Mouse (Mus musculus): ENCODE results near the gene Lrrc3b. TPM values are rescaled to one million over a fixed set of nuclear protein-coding genes. Genes with fewer than 3 reads are reported as not detected.

Gene Lrrc3b
- polyA plus RNA-seq, 1 experiment from 2014 or later = 29.2 TPM

DNA sequence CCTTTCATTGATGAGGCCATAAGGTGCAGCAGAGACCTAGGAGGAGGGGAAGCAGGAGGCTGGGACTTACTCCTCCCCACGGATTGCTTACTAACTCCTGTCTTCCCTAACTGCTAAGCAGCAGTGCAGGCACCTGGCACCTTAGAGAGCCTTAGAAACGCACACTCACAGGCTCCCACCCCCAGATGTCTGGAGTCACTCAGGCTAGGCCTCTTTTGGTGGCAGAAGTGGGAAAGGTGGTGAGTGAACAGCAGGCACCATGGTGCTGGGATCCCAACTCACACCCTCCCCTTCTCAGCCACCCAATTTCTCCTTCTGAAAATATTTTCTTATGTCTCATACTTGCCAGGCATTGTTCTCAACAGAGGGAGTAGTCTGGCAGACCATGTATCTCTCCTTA, 55.7 kb downstream of the Lrrc3b start:
- ATAC-seq (ENCODE audit: low FRiP score) = no peak
- no peak overlapping the region for H3K4me2 ChIP-seq
- 50% methylated on average over 2 of the region's 2 CpGs for WGBS
- no peak overlapping the region for H3K27ac ChIP-seq (replicated peaks)
- H3K4me3 ChIP-seq (replicated peaks) = no peak overlapping the region
- no peaks in the 10 kb centered on the region for H3K27me3 ChIP-seq (replicated peaks)
- no peak overlapping the region for H3K9ac ChIP-seq (replicated peaks)
- H3K4me1 ChIP-seq = no peaks in the 10 kb centered on the region
- H3K36me3 ChIP-seq = no peaks in the 10 kb centered on the region
- no peaks in the 10 kb centered on the region for H3K9me3 ChIP-seq (replicated peaks)

DNA sequence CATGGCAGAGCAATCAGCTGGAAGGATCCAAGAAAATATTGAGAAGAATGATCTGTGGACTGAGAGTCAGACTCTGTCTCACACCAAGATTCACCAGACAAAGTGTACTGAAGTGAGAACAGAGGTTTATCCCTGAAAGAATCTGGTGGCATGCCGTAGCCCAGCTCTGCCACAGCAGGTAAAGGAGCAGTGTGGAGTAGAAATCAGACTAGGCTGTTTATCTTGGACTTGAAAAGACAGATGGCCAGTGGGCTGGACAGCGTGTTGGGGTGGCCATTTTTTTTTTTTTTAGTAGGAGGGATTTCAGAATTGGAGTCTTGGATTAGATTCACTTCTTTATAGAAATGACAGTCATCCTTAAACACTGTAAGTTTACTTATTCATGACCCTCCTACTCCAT, 61.4 kb downstream of the Lrrc3b start:
- H3K4me2 ChIP-seq = no peak overlapping the region
- no peaks in the 10 kb centered on the region for H3K36me3 ChIP-seq
- H3K27me3 ChIP-seq (replicated peaks) = no peaks in the 10 kb centered on the region
- ATAC-seq (ENCODE audit: low FRiP score) = no peak
- H3K9ac ChIP-seq (replicated peaks) = no peak overlapping the region
- 86% methylated on average over 2 of the region's 2 CpGs for WGBS
- no peak overlapping the region for H3K4me3 ChIP-seq (replicated peaks)
- no peaks in the 10 kb centered on the region for H3K4me1 ChIP-seq
- H3K27ac ChIP-seq (replicated peaks) = no peak overlapping the region
- H3K9me3 ChIP-seq (replicated peaks) = no peaks in the 10 kb centered on the region

- no peak overlapping the region for H3K4me3 ChIP-seq (replicated peaks)
- no peaks in the 10 kb centered on the region for H3K27me3 ChIP-seq (replicated peaks)
- 94% methylated on average over 1 of the region's 1 CpGs for WGBS
- no peak overlapping the region for H3K9ac ChIP-seq (replicated peaks)
- no peak overlapping the region for H3K27ac ChIP-seq (replicated peaks)
- H3K9me3 ChIP-seq (replicated peaks) = no peaks in the 10 kb centered on the region
- no peaks in the 10 kb centered on the region for H3K4me1 ChIP-seq
- H3K36me3 ChIP-seq = no peaks in the 10 kb centered on the region
- ATAC-seq (ENCODE audit: low FRiP score) = no peak
- H3K4me2 ChIP-seq = no peak overlapping the region
Measured at GRCm38 (mm10) chr14:15376786-15377185, 62.0 kb downstream of the Lrrc3b start.

DNA sequence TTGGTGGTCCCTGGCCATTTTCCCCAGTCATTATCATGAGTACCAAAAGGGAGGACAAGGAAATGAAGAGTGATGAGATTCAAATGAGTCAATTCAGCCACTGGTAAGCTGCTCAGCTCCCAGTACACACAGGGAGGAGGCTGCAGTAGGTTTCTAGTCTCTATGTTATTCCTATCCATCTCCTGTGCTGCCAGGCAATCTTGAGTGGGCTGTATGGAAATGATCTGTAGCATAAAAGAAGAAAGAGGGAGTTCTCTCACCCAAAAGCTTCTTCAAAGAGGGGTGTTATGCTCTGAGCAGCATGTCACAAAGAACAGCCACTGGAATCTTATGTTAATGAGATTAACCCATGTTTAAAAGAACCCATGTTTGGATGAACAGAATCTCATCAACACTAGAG, 64.5 kb downstream of the Lrrc3b start:
- Histone ChIP-seq H3K36me3 (no peaks in the 10 kb centered on the region), H3K4me1 (no peaks in the 10 kb centered on the region), H3K27me3 (replicated peaks) (no peaks in the 10 kb centered on the region), H3K9me3 (replicated peaks) (no peaks in the 10 kb centered on the region), H3K9ac (replicated peaks) (no peak overlapping the region), H3K4me3 (replicated peaks) (no peak overlapping the region), H3K4me2 (no peak overlapping the region), H3K27ac (replicated peaks) (no peak overlapping the region)
- no peak for ATAC-seq (ENCODE audit: low FRiP score)

GRCm38 (mm10) chr14:15372985-15373384, 65.8 kb downstream of the Lrrc3b start:
- ATAC-seq (ENCODE audit: low FRiP score) = no peak
- WGBS = 66% methylated on average over 1 of the region's 1 CpGs
- Histone ChIP-seq H3K9me3 (replicated peaks) (no peaks in the 10 kb centered on the region), H3K27ac (replicated peaks) (no peak overlapping the region), H3K4me3 (replicated peaks) (no peak overlapping the region), H3K9ac (replicated peaks) (no peak overlapping the region), H3K27me3 (replicated peaks) (no peaks in the 10 kb centered on the region), H3K4me2 (no peak overlapping the region), H3K4me1 (no peaks in the 10 kb centered on the region), H3K36me3 (no peaks in the 10 kb centered on the region)

GRCm38 (mm10) chr14:15365045-15365444, 73.7 kb downstream of the Lrrc3b start:
- H3K27me3 ChIP-seq (replicated peaks) = no peaks in the 10 kb centered on the region
- WGBS = 96% methylated on average over 6 of the region's 6 CpGs
- no peaks in the 10 kb centered on the region for H3K4me1 ChIP-seq
- H3K4me3 ChIP-seq (replicated peaks) = no peak overlapping the region
- H3K27ac ChIP-seq (replicated peaks) = no peak overlapping the region
- no peak overlapping the region for H3K4me2 ChIP-seq
- no peak overlapping the region for H3K9ac ChIP-seq (replicated peaks)
- H3K9me3 ChIP-seq (replicated peaks) = no peaks in the 10 kb centered on the region
- H3K36me3 ChIP-seq = no peaks in the 10 kb centered on the region
- no peak for ATAC-seq (ENCODE audit: low FRiP score)

DNA sequence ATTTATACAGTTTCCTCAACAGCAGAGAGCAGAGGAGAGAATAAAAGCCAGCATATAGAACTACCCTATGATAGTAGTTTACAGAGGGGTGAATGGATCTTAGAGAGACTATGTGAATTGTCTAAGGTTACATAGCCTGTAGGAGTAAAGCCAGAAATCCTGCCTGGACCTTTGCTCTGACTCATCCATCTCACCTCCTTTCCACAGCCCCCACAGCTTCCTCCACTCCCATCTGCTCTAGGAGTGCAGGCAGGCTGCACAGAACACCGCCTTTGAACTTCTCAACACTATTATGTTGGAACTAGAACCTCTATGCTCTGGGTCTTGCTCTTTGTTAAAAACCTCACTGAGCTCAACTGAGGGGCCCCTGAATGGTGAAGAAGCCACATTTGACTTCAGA, 78.9 kb downstream of the Lrrc3b start:
- Histone ChIP-seq H3K36me3 (no peaks in the 10 kb centered on the region), H3K27ac (replicated peaks) (no peak overlapping the region), H3K9ac (replicated peaks) (no peak overlapping the region), H3K27me3 (replicated peaks) (no peaks in the 10 kb centered on the region), H3K4me2 (no peak overlapping the region), H3K4me1 (no peaks in the 10 kb centered on the region), H3K9me3 (replicated peaks) (no peaks in the 10 kb centered on the region), H3K4me3 (replicated peaks) (no peak overlapping the region)
- no peak for ATAC-seq (ENCODE audit: low FRiP score)
- WGBS = 90% methylated on average over 1 of the region's 1 CpGs

GRCm38 (mm10) chr14:15359134-15359533, 79.7 kb downstream of the Lrrc3b start:
- Histone ChIP-seq H3K27me3 (replicated peaks) (no peaks in the 10 kb centered on the region), H3K9ac (replicated peaks) (no peak overlapping the region), H3K4me1 (no peaks in the 10 kb centered on the region), H3K4me3 (replicated peaks) (no peak overlapping the region), H3K36me3 (no peaks in the 10 kb centered on the region), H3K9me3 (replicated peaks) (no peaks in the 10 kb centered on the region), H3K4me2 (no peak overlapping the region), H3K27ac (replicated peaks) (no peak overlapping the region)
- peak; percentile 69; the same call in 1 of the 2 replicates for ATAC-seq (ENCODE audit: low FRiP score)
- 51% methylated on average over 3 of the region's 3 CpGs for WGBS

GRCm38 (mm10) chr14:15355512-15355911, 83.3 kb downstream of the Lrrc3b start:
- WGBS = 20% methylated on average over 3 of the region's 3 CpGs
- no peak for ATAC-seq (ENCODE audit: low FRiP score)

DNA sequence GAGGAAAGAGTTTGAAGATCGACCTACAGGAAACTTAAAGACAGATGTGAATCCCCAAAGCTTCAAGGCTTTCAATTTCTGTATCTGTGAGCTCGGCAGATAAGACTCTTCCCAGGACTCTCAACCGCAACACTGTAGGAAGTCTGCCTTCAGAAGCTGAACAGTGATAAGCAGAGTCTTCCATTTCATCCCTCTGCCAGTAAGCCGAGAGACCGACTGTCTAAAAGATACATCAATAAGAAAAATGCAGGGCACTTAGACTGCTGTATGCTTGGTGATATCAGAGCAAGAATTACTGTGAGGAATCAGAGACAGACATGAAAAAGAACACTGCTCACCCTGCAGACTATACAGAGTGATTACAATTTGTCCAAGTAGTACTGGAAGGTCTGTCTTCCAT, 84.5 kb downstream of the Lrrc3b start:
- Histone ChIP-seq H3K9ac (replicated peaks) (no peak overlapping the region), H3K27me3 (replicated peaks) (no peaks in the 10 kb centered on the region), H3K27ac (replicated peaks) (no peak overlapping the region), H3K4me1 (no peaks in the 10 kb centered on the region), H3K4me2 (no peak overlapping the region), H3K36me3 (no peaks in the 10 kb centered on the region), H3K4me3 (replicated peaks) (no peak overlapping the region), H3K9me3 (replicated peaks) (no peaks in the 10 kb centered on the region)
- 75% methylated on average over 5 of the region's 5 CpGs for WGBS
- ATAC-seq (ENCODE audit: low FRiP score) = no peak

More at GRCm38 (mm10) chr14:15355512-15355911, 83.3 kb downstream of the Lrrc3b start:
- H3K36me3 ChIP-seq = no peaks in the 10 kb centered on the region
- no peak overlapping the region for H3K27ac ChIP-seq (replicated peaks)
- H3K4me2 ChIP-seq = no peak overlapping the region
- no peak overlapping the region for H3K4me3 ChIP-seq (replicated peaks)
- H3K4me1 ChIP-seq = no peaks in the 10 kb centered on the region
- H3K9ac ChIP-seq (replicated peaks) = no peak overlapping the region
- no peaks in the 10 kb centered on the region for H3K9me3 ChIP-seq (replicated peaks)
- no peaks in the 10 kb centered on the region for H3K27me3 ChIP-seq (replicated peaks)

DNA sequence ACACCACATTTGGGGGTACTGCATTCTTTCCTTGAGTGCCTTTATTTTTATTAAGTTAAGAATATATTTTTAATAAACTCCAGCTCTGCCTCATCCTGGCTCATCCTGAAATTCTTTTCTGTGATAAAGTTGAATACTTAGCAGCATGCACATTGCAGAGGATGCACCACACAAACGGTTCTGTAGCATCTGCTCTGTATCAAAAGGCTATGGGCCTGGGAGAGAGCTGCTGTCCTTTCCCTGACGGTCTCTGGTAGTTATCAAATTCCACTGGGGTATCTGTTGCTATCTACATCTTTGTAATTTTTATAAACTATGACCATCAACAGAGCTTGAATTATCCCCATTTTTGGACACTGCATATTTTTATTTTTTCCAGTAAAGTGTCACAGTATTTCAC, 105.7 kb downstream of the Lrrc3b start:
- H3K9me3 ChIP-seq (replicated peaks) = no peaks in the 10 kb centered on the region
- H3K36me3 ChIP-seq = no peaks in the 10 kb centered on the region
- H3K4me2 ChIP-seq = no peak overlapping the region
- 81% methylated on average over 2 of the region's 2 CpGs for WGBS
- no peak overlapping the region for H3K9ac ChIP-seq (replicated peaks)
- no peaks in the 10 kb centered on the region for H3K27me3 ChIP-seq (replicated peaks)
- H3K4me1 ChIP-seq = no peaks in the 10 kb centered on the region
- no peak overlapping the region for H3K27ac ChIP-seq (replicated peaks)
- no peak overlapping the region for H3K4me3 ChIP-seq (replicated peaks)
- ATAC-seq (ENCODE audit: low FRiP score) = no peak

DNA sequence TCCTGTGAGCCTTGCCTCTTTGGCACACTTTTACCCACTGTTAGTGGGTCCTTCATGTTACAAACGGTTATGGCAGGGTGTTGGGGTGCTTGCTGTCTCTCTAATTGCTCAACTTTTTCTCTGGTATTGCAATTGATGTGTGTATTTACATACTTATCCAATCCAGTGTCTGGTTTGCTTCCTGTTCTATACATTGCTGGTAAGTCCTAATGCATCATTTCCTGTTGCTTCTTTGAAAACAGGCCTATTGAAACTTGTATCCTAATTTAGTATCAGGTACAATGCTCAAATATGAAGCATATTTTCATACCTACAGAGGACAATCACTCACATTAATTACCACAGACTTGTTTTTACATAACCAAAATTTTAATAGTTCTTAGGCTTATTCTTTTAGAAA, 107.4 kb downstream of the Lrrc3b start:
- no peaks in the 10 kb centered on the region for H3K27me3 ChIP-seq (replicated peaks)
- H3K36me3 ChIP-seq = no peaks in the 10 kb centered on the region
- no peak overlapping the region for H3K4me3 ChIP-seq (replicated peaks)
- WGBS = 51% methylated on average over 1 of the region's 1 CpGs
- H3K9me3 ChIP-seq (replicated peaks) = no peaks in the 10 kb centered on the region
- H3K27ac ChIP-seq (replicated peaks) = no peak overlapping the region
- ATAC-seq (ENCODE audit: low FRiP score) = no peak
- no peak overlapping the region for H3K4me2 ChIP-seq
- no peak overlapping the region for H3K9ac ChIP-seq (replicated peaks)
- H3K4me1 ChIP-seq = no peaks in the 10 kb centered on the region

DNA sequence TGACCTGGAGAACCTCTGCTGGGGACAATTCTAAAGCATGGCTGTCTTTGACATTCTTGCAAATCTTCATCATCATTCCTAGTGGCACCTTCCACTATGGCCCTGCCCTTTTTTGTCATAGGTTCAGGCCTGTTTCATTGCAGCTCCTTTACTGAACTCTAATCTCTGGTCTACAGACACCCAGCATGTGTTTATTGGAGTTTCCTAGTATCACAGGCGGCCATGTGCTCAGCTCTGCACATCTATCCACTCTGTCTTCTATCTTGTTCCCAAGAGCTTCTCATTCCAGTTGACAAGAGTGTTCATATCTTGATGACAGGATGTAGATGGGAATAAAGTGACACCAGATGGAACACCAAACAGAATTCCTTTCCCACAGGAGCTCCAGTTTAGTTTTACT, 108.6 kb downstream of the Lrrc3b start:
- no peak overlapping the region for H3K4me3 ChIP-seq (replicated peaks)
- ATAC-seq (ENCODE audit: low FRiP score) = no peak
- H3K4me2 ChIP-seq = no peak overlapping the region
- no peak overlapping the region for H3K9ac ChIP-seq (replicated peaks)
- 88% methylated on average over 1 of the region's 1 CpGs for WGBS
- H3K9me3 ChIP-seq (replicated peaks) = no peaks in the 10 kb centered on the region
- no peaks in the 10 kb centered on the region for H3K27me3 ChIP-seq (replicated peaks)
- H3K27ac ChIP-seq (replicated peaks) = no peak overlapping the region
- H3K36me3 ChIP-seq = no peaks in the 10 kb centered on the region
- H3K4me1 ChIP-seq = no peaks in the 10 kb centered on the region
